Comparison of ENCODE assay signal across 28 mouse cellular contexts in the genomic region with DNA sequence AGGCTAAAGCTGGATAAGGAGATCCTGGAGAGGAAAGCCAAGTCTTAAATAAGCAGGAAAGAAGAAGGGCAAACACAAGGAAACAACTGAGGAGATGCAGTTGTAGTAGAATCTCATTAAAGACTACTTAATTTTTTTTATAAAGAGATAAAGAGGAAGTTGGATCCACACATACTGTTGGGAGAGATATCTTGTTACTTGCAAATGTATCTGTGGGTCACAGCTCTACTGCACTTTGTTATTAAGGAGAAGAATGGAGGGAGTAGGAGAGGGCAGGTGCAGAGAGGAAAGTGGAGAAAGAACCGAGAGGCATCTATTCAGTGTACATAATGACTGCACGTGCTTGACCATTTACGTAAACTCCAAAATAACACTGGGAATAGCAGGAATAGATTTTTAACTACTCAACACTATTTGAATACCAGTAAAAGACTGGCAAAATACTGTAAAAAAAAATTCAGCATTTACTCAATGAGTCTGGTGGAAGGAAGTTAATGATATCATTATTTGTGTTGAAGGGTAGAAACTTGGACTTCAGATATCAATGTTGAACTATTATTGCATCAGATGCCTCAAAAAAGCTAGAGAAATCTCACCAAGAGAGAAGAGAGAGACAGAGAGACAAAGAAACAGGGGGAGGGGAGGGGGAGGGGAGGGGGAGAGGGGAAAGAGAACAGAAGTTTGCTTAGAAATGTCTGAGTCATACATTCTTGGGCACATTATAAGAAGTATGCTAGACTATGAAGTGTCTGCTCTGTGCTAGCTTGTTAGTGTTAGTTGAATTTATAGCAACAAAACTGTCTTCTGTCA. TPM values are rescaled to one million over a fixed set of nuclear protein-coding genes. Genes with fewer than 3 reads are reported as not detected.
DNase-seq lines count a peak whose midpoint lies in the region; ATAC-seq and TF ChIP-seq lines count a peak whose summit lies in the region.
"Had no signal": no experiment of that assay in that cellular context is flagged by ENCODE, and none has a peak within 500 bp of the region (broad histone marks: within the 10 kb centered on the region; RNA-seq: fewer than 3 reads in every experiment).

No protein-coding gene starts in this region.

- no peaks in the 10 kb centered on the region for H3K36me3 ChIP-seq in liver, adult 2 months (ENCODE audit: control insufficient read depth, insufficient read depth, low read length)
- H3K36me3 ChIP-seq in liver, embryonic 11.5 days (ENCODE audit: control insufficient read depth, insufficient read depth, low read length): 0 out of 2 replicates have a peak, but pooled peaks cover 4% of the 10 kb centered on the region
- no peaks in the 10 kb centered on the region for H3K36me3 ChIP-seq in myocyte (ENCODE audit: control insufficient read depth, insufficient read depth)
- H3K36me3 ChIP-seq: embryonic facial prominence, embryonic 15.5 days; hindbrain, embryonic 13.5 days had no signal

- ATAC-seq in liver, embryonic 11.5 days (replicated peaks; ENCODE audit: low FRiP score): 0 out of 2 replicates have a peak, but pooled peaks have one; percentile 39

- H3K4me2 ChIP-seq in liver, embryonic 11.5 days: no peak overlapping the region
- H3K4me2 ChIP-seq in myocyte (ENCODE audit: low read depth): peak overlapping the region; percentile 70
- H3K4me2 ChIP-seq: embryonic facial prominence, embryonic 15.5 days; hindbrain, embryonic 13.5 days; liver, embryonic 13.5 days; lung, embryonic 14.5 days; midbrain, embryonic 11.5 days had no signal

- peaks cover 7% of the 10 kb centered on the region; the same call in 1 of the 2 replicates for H3K79me2 ChIP-seq in liver, adult 2 months (ENCODE audit: control insufficient read depth, insufficient read depth, low read length)
- H3K79me2 ChIP-seq in myocyte (ENCODE audit: control insufficient read depth, insufficient read depth): peaks cover 95% of the 10 kb centered on the region

- peaks cover 9% of the 10 kb centered on the region; the same call in 1 of the 2 replicates for H3K4me1 ChIP-seq in liver, adult 2 months (ENCODE audit: control insufficient read depth, insufficient read depth, low read length)
- peaks cover 32% of the 10 kb centered on the region for H3K4me1 ChIP-seq in liver, embryonic 11.5 days (replicated peaks; ENCODE audit: control insufficient read depth, insufficient read depth, low read length)

- H3K4me3 ChIP-seq in liver, adult 2 months (ENCODE audit: insufficient read depth, low read depth, low read length): no peak overlapping the region
- H3K4me3 ChIP-seq in liver, embryonic 11.5 days (ENCODE audit: low read depth, low read length): no peak overlapping the region
- H3K4me3 ChIP-seq in myocyte: no peak overlapping the region
- H3K4me3 ChIP-seq: embryonic facial prominence, embryonic 15.5 days; heart, adult 2 months; hindbrain, embryonic 13.5 days; liver, embryonic 13.5 days had no signal

- no peak for TF ChIP-seq POLR2A in liver, adult 2 months (IDR thresholded peaks at IDR 0.05; ENCODE audit: extremely low read depth, insufficient read depth, low read length)
- no peak for TF ChIP-seq POLR2A in myocyte (IDR thresholded peaks at IDR 0.05; ENCODE audit: insufficient read length, low read depth)

- no peaks in the 10 kb centered on the region for H3K9me3 ChIP-seq in liver, embryonic 11.5 days (ENCODE audit: control insufficient read depth, low read length)
- H3K9me3 ChIP-seq: embryonic facial prominence, embryonic 15.5 days; hindbrain, embryonic 13.5 days; liver, embryonic 13.5 days had no signal

- H3K9ac ChIP-seq in liver, adult 2 months (ENCODE audit: low read depth, low read length): no peak overlapping the region
- H3K9ac ChIP-seq in liver, embryonic 11.5 days (ENCODE audit: low read depth, low read length): no peak overlapping the region
- H3K9ac ChIP-seq: embryonic facial prominence, embryonic 15.5 days; hindbrain, embryonic 13.5 days; liver, embryonic 13.5 days; lung, embryonic 14.5 days had no signal

- WGBS in liver, adult 2 months: 33% methylated on average over 3 of the region's 3 CpGs
- WGBS in liver, embryonic 11.5 days: 82% methylated on average over 3 of the region's 3 CpGs

- TF ChIP-seq CTCF in liver, adult 2 months (IDR thresholded peaks at IDR 0.05; ENCODE audit: low read depth, low read length): no peak

- peak; percentile 48 for DNase-seq in liver, adult 2 months (ENCODE audit: extremely low read depth, low read depth, low spot score)
- no peak for DNase-seq in liver
- DNase-seq in NIH3T3 (ENCODE audit: low read depth): peak; percentile 47
- no peak for DNase-seq in liver, embryonic 11.5 days (ENCODE audit: low spot score)
- DNase-seq in right cerebral cortex, postnatal 36 days (ENCODE audit: low spot score in 2 of 2): no peak
- DNase-seq in cerebellum, adult 9-11 months: no peak
- DNase-seq in retina, embryonic 14.5 days (ENCODE audit: low spot score): no peak
- DNase-seq: adrenal gland, adult 2 months; B cell, adult 2 months; cerebellum, adult 18-20 months; cerebellum, postnatal 36 days; gastrocnemius, postnatal 25 days; heart, adult 2 months; kidney, adult 11 months; layer of hippocampus, adult 9-11 months; left cerebral cortex, postnatal 4 days; liver, embryonic 13.5 days; lung, embryonic 14.5 days; lung, postnatal 4 days; retina, postnatal 1 day; right cerebral cortex, postnatal 4 days; thymus, postnatal 25 days had no signal

- H3ac ChIP-seq in myocyte (ENCODE audit: control insufficient read depth, insufficient read length): no peak overlapping the region

- no peak overlapping the region for H3K27ac ChIP-seq in liver, adult 2 months (replicated peaks; ENCODE audit: insufficient read depth, low read depth, low read length)
- H3K27ac ChIP-seq in liver, embryonic 11.5 days (ENCODE audit: low read depth, low read length): no peak overlapping the region
- H3K27ac ChIP-seq: embryonic facial prominence, embryonic 15.5 days; heart, adult 2 months; hindbrain, embryonic 13.5 days; kidney, postnatal 0 days; liver, embryonic 13.5 days had no signal

- H3K27me3 ChIP-seq in liver, adult 2 months (ENCODE audit: control insufficient read depth, insufficient read depth, low read length): no peaks in the 10 kb centered on the region
- no peaks in the 10 kb centered on the region for H3K27me3 ChIP-seq in liver, embryonic 11.5 days (replicated peaks; ENCODE audit: control insufficient read depth, insufficient read depth, low read length)
- H3K27me3 ChIP-seq in myocyte (ENCODE audit: control insufficient read depth, insufficient read depth, insufficient read length): no peaks in the 10 kb centered on the region
- H3K27me3 ChIP-seq: CH12.LX; embryonic facial prominence, embryonic 15.5 days; hindbrain, embryonic 13.5 days; liver, embryonic 13.5 days had no signal

TF ChIP-seq in myocyte, 11 proteins besides CTCF, POLR2A, EP300 and RAD21:
- TF ChIP-seq E2F4 (IDR thresholded peaks at IDR 0.05; ENCODE audit: insufficient read depth): no peak
- TF ChIP-seq USF1 (IDR thresholded peaks at IDR 0.05; ENCODE audit: low read depth): no peak
- TF ChIP-seq CEBPB (IDR thresholded peaks at IDR 0.05; ENCODE audit: insufficient read depth, poor library complexity, severe bottlenecking): peak; percentile 53; the same call in 1 of the 2 replicates

RNA-seq across cellular contexts. Expression of a gene that starts 7.5 kb away (rescaled TPM):
- total RNA-seq in liver, adult 2 months (2014; rRNA removed): 16.4 and 17.0 TPM in 2 replicates
- 4.3 and 4.8 TPM in 2 replicates for polyA plus RNA-seq in liver, adult 2 months (2012; rRNA removed)
- polyA plus RNA-seq in liver, embryonic 11.5 days (2014; fragmentation: Nextera tagmentation; extraction: Ambion mirVana): 12.7 and 14.1 TPM in 2 replicates
- polyA plus RNA-seq in myocyte (2012; fragmentation: generic; extraction: Trizol): 12.2 TPM

RNA-seq across cellular contexts. Expression of a gene that starts 16.0 kb away (rescaled TPM):
- total RNA-seq in liver, adult 2 months (2014; rRNA removed): 24.3 and 38.2 TPM in 2 replicates
- 695 and 791 TPM in 2 replicates for polyA plus RNA-seq in liver, adult 2 months (2012; rRNA removed)
- polyA plus RNA-seq in liver, embryonic 11.5 days (2014; fragmentation: Nextera tagmentation; extraction: Ambion mirVana): 63.6 and 85.2 TPM in 2 replicates
- 700 TPM for polyA plus RNA-seq in myocyte (2012; fragmentation: generic; extraction: Trizol)

Comparison
In these comparisons a context has a peak if more than half of its experiments do, and no peak if none do; other contexts are left out.
1. DNase-seq: peak in liver, adult 2 months (single experiment) and NIH3T3 (single experiment); none in liver (single experiment), liver, embryonic 11.5 days (single experiment), right cerebral cortex, postnatal 36 days (0 of 2), cerebellum, adult 9-11 months (single experiment) and retina, embryonic 14.5 days (single experiment).